Mouse (Mus musculus) adrenal gland, postnatal 14 days (tissue): ENCODE measurements around the gene Kif17. TPM values are rescaled to one million over a fixed set of nuclear protein-coding genes. Genes with fewer than 3 reads are reported as not detected.
A peak's percentile ranks its signal among the peaks of the same experiment; 100 is the strongest.

Source experiments
- DNase-seq: peaks from one replicate; pipeline ENCODE4 v3.0.0; 2021; ENCODE audit warnings: mixed read lengths
- microRNA-seq, 2 experiments: library from miRNA; unstranded; fragments of <30 nt; microRNA quantifications; one replicate each; pipeline ENCODE4 v1.2.0; 2021
- total RNA-seq: library from RNA; stranded (reverse); gene quantifications from 2 replicates; pipeline ENCODE4 v1.2.3, GENCODE M21; 2021

Gene Kif17
- total RNA-seq, 1 experiment from 2014 or later = 3.6 TPM

DNA sequence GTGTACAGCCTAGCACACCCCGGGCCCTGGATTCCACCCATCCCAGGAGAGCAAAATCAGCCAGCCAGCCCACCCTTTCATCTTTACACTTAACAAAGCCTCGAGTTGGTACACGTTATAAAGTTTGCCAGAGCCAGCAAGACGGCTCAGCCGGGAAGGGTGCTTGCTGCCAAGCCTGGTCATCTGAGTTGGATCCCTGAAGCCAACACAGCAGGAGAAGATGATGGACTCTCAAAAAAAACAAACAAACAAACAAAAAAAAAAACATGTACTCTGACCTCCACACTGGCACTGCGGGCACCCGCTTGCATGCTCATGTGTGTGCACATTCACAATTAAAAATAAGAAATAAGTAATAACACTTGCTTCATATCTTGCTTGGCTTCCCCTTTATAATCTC lies 91.8 kb downstream of the Kif17 start:
- DNase-seq = no peak

DNA sequence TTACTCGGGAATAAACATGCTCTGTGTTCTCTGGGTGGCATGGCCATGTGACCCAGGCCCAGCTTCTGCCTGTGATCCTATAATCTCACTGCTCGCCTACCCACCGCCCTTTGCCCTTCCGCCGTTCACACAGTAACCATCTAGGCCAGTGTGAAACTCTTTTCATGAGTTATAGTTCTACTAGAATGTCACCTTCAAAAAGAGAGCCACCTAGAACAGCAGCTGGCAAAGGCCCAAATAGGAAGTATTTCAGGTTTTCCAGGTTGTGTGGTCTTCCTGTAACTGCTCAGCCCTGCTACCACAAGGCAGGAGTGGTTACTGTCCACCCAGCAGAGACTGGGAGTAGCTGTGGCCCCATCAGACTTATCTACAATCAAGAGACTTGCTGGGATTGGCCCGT lies 92.5 kb downstream of the Kif17 start:
- DNase-seq = no peak

GRCm38 (mm10) chr4:138343341-138343837 lies 93.2 kb downstream of the Kif17 start:
- peak; percentile 86 for DNase-seq

DNA sequence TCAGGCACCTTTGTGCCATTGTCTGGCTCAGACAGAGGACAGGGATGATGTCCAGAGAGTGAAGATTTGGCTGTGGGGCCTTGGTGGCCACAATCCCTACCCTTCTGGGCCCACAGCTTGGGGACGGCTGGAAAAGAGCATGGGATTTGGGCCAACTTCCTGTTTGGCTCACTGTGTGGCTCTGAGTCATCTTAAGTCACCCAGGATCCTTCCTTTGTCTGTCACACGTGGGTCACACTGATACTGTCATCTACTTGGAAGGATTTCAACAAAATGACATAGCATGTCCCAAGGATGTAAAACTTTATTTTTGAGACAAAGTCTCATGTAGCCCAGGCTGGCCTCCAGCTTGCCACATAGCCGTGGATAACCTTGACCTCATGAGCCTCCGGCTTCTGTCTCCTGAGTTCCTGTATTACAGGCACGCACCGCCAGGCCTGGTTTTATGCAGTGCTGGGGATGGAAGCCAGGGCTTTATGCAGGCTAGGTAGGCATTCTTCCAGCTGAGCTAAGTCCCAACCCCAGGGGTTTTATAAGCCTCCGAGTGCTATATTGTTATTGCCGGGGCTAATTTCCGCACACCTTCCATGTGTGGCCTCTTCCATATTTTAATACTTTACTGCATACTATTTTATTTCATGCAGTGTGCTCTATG lies 94.8 kb downstream of the Kif17 start:
- DNase-seq = peak; percentile 80

DNA sequence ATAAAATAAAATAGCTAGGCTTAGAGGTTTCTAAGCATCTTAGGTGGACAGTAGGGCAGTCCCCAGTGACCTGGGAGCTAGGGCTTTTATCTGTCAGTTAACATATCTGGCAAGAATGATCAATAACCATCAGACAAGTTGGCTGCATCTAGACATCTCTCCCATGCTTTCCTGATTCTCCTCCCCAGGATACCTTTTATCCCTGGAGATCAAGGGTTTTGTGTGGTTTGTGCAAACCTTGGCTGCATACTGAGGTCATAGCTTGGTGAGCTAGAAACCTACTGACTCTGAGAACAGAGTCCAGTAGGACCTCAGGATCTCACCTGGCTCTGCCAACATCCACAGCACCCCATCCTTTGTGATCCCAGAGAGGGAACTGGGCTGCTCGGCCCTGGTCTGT lies 97.0 kb downstream of the Kif17 start:
- DNase-seq = no peak

- DNase-seq = no peak
These were observed 98.5 kb downstream of the Kif17 start for GRCm38 (mm10) chr4:138348716-138349115.

Small RNA genes within 50 kb of the gene (microRNA-seq; reads per million reads assigned to microRNA genes)
- 0.38 to 0.43 reads per million in 2 experiments for gene Gm27646
- gene Mir7019 = 1.7 to 3.8 reads per million in 2 experiments

Other genes with a start within 250 kb of the Kif17 start
- 164 and 180 TPM in 2 replicates for gene Hp1bp3, start 34.1 kb upstream of the Kif17 start, total RNA-seq
- gene Sh2d5, start within 50 bp of the Kif17 start, total RNA-seq = 1.8 and 2.0 TPM in 2 replicates
- gene Ddost, start 54.3 kb downstream of the Kif17 start, total RNA-seq = 113 and 115 TPM in 2 replicates
- gene Pink1, start 75.9 kb downstream of the Kif17 start, total RNA-seq = 149 and 151 TPM in 2 replicates
- 10.4 and 11.5 TPM in 2 replicates for gene Cda, start 117.6 kb downstream of the Kif17 start, total RNA-seq
- gene Fam43b, start 146.1 kb downstream of the Kif17 start, total RNA-seq = 2.1 and 3.0 TPM in 2 replicates
- gene Mul1, start 184.2 kb downstream of the Kif17 start, total RNA-seq = 53.9 and 57.6 TPM in 2 replicates
- gene Camk2n1, start 203.9 kb downstream of the Kif17 start, total RNA-seq = 18.9 and 22.9 TPM in 2 replicates